Mouse (Mus musculus) ZHBTc4 (cell line): ENCODE data around the gene Ubap2.
A peak's percentile ranks its signal among the peaks of the same experiment; 100 is the strongest.

Source experiments
- DNase-seq: peaks from one replicate; pipeline ENCODE4 v3.0.0-alpha.2; 2011; ENCODE audit warnings: low read depth, low spot score

Gene Ubap2

GRCm38 (mm10) chr4:41260691-41261090, 14.3 kb downstream of the Ubap2 start:
- no peak for DNase-seq

- peak; percentile 92 for DNase-seq
These were observed 15.9 kb downstream of the Ubap2 start for GRCm38 (mm10) chr4:41259019-41259418.

GRCm38 (mm10) chr4:41257752-41258151, 17.2 kb downstream of the Ubap2 start:
- no peak for DNase-seq

GRCm38 (mm10) chr4:41255564-41256210, 19.3 kb downstream of the Ubap2 start:
- DNase-seq: no peak

GRCm38 (mm10) chr4:41253756-41254155, 21.2 kb downstream of the Ubap2 start:
- no peak for DNase-seq

GRCm38 (mm10) chr4:41245408-41245807, 29.5 kb downstream of the Ubap2 start:
- no peak for DNase-seq

- DNase-seq: no peak
These were observed 34.0 kb downstream of the Ubap2 start for GRCm38 (mm10) chr4:41240916-41241315.

GRCm38 (mm10) chr4:41235621-41236020, 39.3 kb downstream of the Ubap2 start:
- peak; percentile 64 for DNase-seq

- peak; percentile 72 for DNase-seq
These were observed 48.6 kb downstream of the Ubap2 start for GRCm38 (mm10) chr4:41226351-41226750.

GRCm38 (mm10) chr4:41225412-41225811, 49.5 kb downstream of the Ubap2 start:
- no peak for DNase-seq

GRCm38 (mm10) chr4:41208050-41208449, 66.9 kb downstream of the Ubap2 start:
- DNase-seq: no peak

- DNase-seq: no peak
These were observed 69.2 kb downstream of the Ubap2 start for GRCm38 (mm10) chr4:41205751-41206150.

- no peak for DNase-seq
These were observed 72.8 kb downstream of the Ubap2 start for GRCm38 (mm10) chr4:41202135-41202534.

GRCm38 (mm10) chr4:41196861-41197610, 77.9 kb downstream of the Ubap2 start:
- DNase-seq: no peak

GRCm38 (mm10) chr4:41195328-41195727, 79.6 kb downstream of the Ubap2 start:
- no peak for DNase-seq

GRCm38 (mm10) chr4:41192544-41193512, 82.1 kb downstream of the Ubap2 start:
- no peak for DNase-seq

GRCm38 (mm10) chr4:41189809-41190208, 85.1 kb downstream of the Ubap2 start:
- no peak for DNase-seq

GRCm38 (mm10) chr4:41179825-41180725, 94.9 kb downstream of the Ubap2 start:
- peak; percentile 61 for DNase-seq

GRCm38 (mm10) chr4:41174631-41175030, 100.3 kb downstream of the Ubap2 start:
- DNase-seq: no peak

GRCm38 (mm10) chr4:41170970-41171369, 104.0 kb downstream of the Ubap2 start:
- no peak for DNase-seq
